Mouse (Mus musculus) liver, adult (tissue): ENCODE measurements around the gene Gm20388.

Experiments used
- GATA4 ChIP-seq: IDR thresholded peaks from 2 replicates; pipeline ENCODE4 v1.6.1; 2014; ENCODE audit warnings: mild to moderate bottlenecking, low read length; ENCODE audit not compliant: insufficient replicate concordance

Gm20388 gene

GRCm38 (mm10) chr8:123271901-123272300 is 3361.3 kb downstream of the Gm20388 start:
- no peak for TF ChIP-seq GATA4

DNA sequence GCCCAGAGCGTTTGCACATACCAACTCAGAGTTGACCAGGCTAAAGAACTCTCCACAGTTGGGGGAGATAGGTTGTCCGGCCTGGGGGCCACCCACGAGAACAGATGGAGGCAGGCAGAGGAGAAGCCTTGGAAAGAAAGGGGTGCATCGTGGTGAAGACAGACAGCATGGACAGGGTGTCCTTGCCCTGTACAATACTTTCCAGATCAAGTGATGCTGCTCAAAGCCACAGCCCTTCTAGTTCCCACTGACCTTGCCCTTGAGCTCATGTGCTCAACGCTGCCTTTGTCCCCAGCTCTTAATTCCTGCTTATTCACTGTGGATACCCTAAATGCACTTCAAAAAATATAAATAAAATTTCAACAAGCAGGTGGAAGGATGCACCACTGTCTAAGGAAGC is 3363.8 kb downstream of the Gm20388 start:
- no peak for TF ChIP-seq GATA4

- TF ChIP-seq GATA4: no peak
Measured at GRCm38 (mm10) chr8:123275096-123275495, 3364.5 kb downstream of the Gm20388 start.

DNA sequence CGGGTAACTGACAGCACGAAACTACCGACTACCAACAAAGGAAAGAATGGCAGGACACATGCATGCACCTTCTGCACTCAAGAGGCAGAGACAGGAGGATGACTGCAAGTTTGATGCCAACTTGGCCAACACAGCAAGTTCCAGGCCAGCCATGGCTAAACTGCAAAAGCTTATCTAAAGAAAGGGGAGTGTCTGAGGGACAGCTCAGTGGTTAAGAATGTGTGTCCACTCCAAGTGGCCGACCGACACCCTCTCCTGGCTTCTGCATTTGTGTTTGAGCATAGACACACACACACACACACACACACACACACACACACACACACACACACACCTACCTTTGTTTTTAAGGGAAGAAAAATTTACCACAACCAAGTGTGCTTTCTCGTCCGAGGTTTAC is 3367.8 kb downstream of the Gm20388 start:
- no peak for TF ChIP-seq GATA4

DNA sequence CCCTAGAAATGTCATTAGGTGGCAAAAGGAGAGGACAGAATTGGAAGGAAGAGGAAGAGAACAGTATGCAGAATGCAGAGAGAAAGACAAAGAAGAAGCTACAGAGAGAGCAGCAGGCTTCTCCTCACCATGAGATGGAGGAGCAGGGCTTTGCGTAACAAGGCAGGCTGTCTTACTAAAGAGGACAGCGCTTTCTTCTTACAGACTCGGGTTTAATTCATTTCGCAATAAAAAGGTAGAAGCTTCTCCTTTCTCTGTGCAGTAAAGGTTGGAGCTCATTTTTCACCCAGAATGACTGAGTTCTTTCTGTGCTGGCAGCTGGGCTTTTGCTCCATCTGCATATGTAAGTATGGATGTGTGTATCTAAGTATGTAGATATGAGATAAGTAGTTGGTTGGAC is 3369.2 kb downstream of the Gm20388 start:
- no peak for TF ChIP-seq GATA4

DNA sequence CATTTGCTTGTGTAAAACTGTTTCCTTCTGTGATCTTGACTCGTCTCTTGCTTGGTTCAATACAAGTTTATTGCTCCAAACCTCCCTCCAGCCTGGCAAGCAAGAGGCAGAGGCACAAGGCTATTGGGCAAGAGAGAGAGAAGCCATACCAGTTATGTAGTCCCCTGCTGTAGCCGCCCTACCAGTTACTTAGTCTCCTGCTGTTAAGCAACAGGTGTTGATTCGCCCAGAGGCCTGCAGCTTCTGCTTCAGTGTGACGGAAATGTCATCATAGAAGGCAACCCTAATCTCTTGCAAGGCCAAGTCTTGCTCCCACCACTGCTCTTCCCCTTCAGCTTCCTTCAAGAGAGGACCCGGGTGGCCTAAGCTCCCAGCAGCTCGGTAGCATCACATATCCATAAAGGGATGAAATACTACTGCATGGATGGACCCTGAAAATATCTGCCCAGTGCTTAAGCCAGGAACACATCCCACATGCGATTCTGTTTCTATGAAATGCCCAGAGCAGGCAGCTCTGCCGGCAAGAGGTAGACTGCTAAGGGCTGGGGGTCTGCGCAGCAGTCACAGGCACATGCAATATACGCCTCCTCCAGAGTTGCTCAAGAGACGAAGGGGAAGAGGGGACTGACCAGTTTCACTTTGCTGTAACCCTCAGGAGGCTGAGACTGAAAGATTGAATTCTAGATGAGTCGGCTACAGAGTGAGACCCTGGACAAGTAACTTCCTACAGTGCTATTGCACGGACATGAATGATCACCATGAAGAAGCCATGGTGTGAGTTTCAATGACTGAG is 3369.9 kb downstream of the Gm20388 start:
- no peak for TF ChIP-seq GATA4

GRCm38 (mm10) chr8:123283991-123284390 is 3373.3 kb downstream of the Gm20388 start:
- no peak for TF ChIP-seq GATA4

DNA sequence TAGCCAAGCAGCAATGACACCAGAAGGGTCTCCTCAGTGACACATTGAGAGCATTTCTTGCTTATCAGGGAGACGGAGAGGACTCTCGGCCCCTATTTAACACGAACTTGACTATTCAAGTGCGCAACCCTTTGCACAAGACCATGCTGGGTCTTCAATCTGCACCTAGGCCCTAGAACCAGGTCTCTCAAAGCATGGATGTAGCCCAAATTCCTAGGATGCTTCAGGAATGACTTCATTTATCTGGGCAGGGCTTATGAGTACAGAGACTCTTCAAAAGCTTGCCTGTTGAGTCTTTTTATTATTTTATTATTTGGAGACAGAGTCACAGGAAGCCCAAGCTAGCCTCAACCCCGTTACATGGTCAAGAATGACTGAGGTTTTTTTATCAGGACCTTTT is 3373.9 kb downstream of the Gm20388 start:
- TF ChIP-seq GATA4: no peak

DNA sequence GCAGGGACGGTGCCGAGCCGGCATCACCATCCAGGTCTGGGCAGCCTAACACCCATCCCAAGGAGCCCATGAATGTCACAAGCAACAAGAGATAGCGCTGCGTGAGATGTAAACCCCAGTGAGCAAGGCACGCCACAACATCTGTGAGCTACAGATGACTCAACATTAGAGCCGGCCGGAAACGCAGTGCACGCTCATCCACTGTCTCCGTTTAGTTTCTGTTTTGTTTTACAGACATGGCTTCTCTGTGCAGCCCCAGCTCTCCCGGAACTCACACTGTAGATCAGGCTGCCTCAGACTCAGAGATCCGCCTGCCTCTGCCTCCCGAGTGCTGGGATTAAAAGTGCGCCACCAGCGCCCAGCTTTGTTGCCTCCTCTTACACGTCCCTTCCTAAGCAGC is 3376.7 kb downstream of the Gm20388 start:
- no peak for TF ChIP-seq GATA4

DNA sequence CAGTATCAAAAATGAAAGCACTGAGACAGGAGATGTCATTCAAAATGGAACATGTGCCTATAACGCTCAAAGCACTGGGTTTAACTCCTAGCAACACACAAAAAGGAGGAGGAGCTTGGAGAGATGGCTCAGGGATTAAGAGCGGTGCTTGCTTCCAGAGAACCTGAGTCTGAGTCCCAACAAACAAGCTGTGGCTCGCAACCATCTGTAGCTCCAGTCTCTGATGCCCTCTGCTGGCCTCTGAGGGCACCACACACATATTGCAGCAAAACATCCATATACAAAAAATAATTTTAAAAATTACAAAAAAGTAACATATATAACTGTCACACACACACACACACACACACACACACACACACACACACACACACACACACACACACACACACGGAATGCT is 3379.5 kb downstream of the Gm20388 start:
- TF ChIP-seq GATA4: no peak

- no peak for TF ChIP-seq GATA4
Measured at GRCm38 (mm10) chr8:123290679-123291078, 3380.0 kb downstream of the Gm20388 start.

- TF ChIP-seq GATA4: no peak; the same call in 1 of the 2 replicates
Measured at GRCm38 (mm10) chr8:123291716-123292115, 3381.1 kb downstream of the Gm20388 start.

DNA sequence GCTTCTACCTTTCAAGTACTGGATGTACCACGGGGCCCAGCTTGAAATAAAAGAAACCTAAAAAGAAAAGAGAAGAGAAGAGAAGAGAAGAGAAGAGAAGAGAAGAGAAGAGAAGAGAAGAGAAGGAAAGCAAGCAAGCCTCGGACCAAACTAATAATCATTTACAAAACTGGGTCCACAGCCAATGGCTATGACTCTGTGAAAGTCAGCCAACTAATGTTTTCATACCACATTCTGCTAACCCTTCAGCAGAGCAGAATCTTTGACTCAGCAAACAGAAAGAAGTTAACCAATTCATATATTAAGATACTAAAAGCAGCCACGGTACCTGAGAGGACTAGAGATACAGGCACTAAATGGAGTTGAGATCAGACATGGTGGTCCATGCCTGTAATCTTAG is 3381.6 kb downstream of the Gm20388 start:
- TF ChIP-seq GATA4: no peak

- TF ChIP-seq GATA4: no peak
Measured at GRCm38 (mm10) chr8:123292785-123293184, 3382.1 kb downstream of the Gm20388 start.

DNA sequence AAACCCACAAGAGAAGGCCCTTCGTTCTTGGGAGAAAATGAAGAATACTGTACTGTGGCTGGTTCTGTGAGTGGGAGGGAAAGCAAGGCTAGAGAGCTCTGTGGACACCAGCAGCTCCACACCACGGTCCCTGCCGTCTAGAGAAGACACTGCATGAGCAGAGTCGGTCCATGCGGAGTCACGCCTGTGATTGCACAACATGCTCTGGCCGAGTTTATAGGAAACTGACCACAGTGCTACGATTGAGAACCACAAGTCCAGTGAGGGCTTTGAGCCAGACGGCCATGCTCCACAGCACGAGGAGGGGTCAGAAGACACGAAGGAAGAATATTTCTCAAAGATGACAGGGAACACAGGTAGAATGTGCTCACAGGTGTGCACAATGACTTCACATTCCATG is 3387.7 kb downstream of the Gm20388 start:
- TF ChIP-seq GATA4: no peak

- no peak for TF ChIP-seq GATA4
Measured at GRCm38 (mm10) chr8:123308738-123309137, 3398.1 kb downstream of the Gm20388 start.
